Mouse (Mus musculus) forebrain, embryonic 11.5 days (tissue): ENCODE results near the gene Sema4b. TPM values are rescaled to one million over a fixed set of nuclear protein-coding genes. Genes with fewer than 3 reads are reported as not detected.

Experiments used
- ATAC-seq: fragments of 200-750 bp; cut with Nextera tagmentation; replicated peaks from 2 replicates; pipeline ENCODE4 v1.8.0; 2017; ENCODE audit warnings: moderate TSS enrichment; ENCODE audit not compliant: low FRiP score
- DNase-seq: peaks from one replicate; pipeline ENCODE4 v3.0.0-alpha.2; 2017; ENCODE audit warnings: low spot score
- H3K27ac ChIP-seq: fragments of 300-500 bp; sonication (generic); 2 replicates; pipeline ENCODE4 v1.5.1; 2014; ENCODE audit warnings: low read depth, low read length
- H3K27me3 ChIP-seq: fragments of 300-500 bp; sonication (generic); 2 replicates; pipeline ENCODE4 v1.6.1; 2014; ENCODE audit warnings: mild to moderate bottlenecking, low read length, mixed read lengths; ENCODE audit not compliant: control insufficient read depth, insufficient read depth
- H3K36me3 ChIP-seq: fragments of 300-500 bp; sonication (generic); 2 replicates; pipeline ENCODE4 v1.6.1; 2014; ENCODE audit warnings: mild to moderate bottlenecking, low read length, moderate library complexity, mixed read lengths; ENCODE audit not compliant: control insufficient read depth, insufficient read depth
- H3K4me1 ChIP-seq: fragments of 300-500 bp; sonication (generic); replicated peaks from 2 replicates; pipeline ENCODE4 v1.6.1; 2014; ENCODE audit warnings: low read length, mixed read lengths; ENCODE audit not compliant: control insufficient read depth, insufficient read depth
- H3K4me2 ChIP-seq: fragments of 300-500 bp; sonication (generic); 2 replicates; pipeline ENCODE4 v1.6.1; 2014; ENCODE audit warnings: low read depth, mild to moderate bottlenecking, low read length, moderate library complexity, mixed read lengths; ENCODE audit not compliant: severe bottlenecking
- H3K4me3 ChIP-seq: fragments of 300-500 bp; sonication (generic); 2 replicates; pipeline ENCODE4 v1.5.1; 2014; ENCODE audit warnings: low read depth, low read length
- H3K9ac ChIP-seq: fragments of 300-500 bp; sonication (generic); 2 replicates; pipeline ENCODE4 v1.6.1; 2014; ENCODE audit warnings: low read length
- H3K9me3 ChIP-seq: fragments of 300-500 bp; sonication (generic); 2 replicates; pipeline ENCODE4 v1.6.1; 2016; ENCODE audit warnings: low read length, mixed read lengths; ENCODE audit not compliant: control insufficient read depth
- WGBS: fragments of 180-500 bp; shearing (Covaris S2); extraction: QIAGEN DNeasy Blood & Tissue Kit; methylation state at CpG from one replicate; pipeline ENCODE4 v1.1.7; 2014; 5-methylcytosine and 5-hydroxymethylcytosine counted together
- polyA plus RNA-seq: library from polyadenylated mRNA; unstranded; fragments of >200 nt; fragmentation: Nextera tagmentation; extraction: Ambion mirVana; gene quantifications from 2 replicates; pipeline ENCODE4 v1.2.1, GENCODE M21; 2014

Sema4b gene
- polyA plus RNA-seq, 1 experiment from 2014 or later, result 17.3 TPM

GRCm38 (mm10) chr7:80209669-80210068 lies 23.0 kb downstream of the Sema4b start:
- Histone ChIP-seq H3K4me3 (no peak overlapping the region), H3K36me3 (peaks cover 4% of the 10 kb centered on the region; the same call in 1 of the 2 replicates), H3K4me2 (no peak overlapping the region), H3K27me3 (no peaks in the 10 kb centered on the region), H3K27ac (no peak overlapping the region), H3K4me1 (no peaks in the 10 kb centered on the region; the same call in 1 of the 2 replicates), H3K9me3 (no peaks in the 10 kb centered on the region), H3K9ac (no peak overlapping the region)
- DNase-seq (no peak), ATAC-seq (no peak)
- WGBS, result 83% methylated on average over 6 of the region's 6 CpGs

- Histone ChIP-seq H3K4me2 (no peak overlapping the region), H3K4me1 (no peaks in the 10 kb centered on the region; the same call in 1 of the 2 replicates), H3K9me3 (no peaks in the 10 kb centered on the region), H3K4me3 (no peak overlapping the region), H3K9ac (no peak overlapping the region), H3K27me3 (no peaks in the 10 kb centered on the region), H3K36me3 (peaks cover 4% of the 10 kb centered on the region), H3K27ac (no peak overlapping the region)
- WGBS, result 87% methylated on average over 4 of the region's 4 CpGs
- DNase-seq, result no peak
- no peak for ATAC-seq
Measured at GRCm38 (mm10) chr7:80210982-80211381, 24.3 kb downstream of the Sema4b start.

- DNase-seq, result no peak
- 90% methylated on average over 7 of the region's 7 CpGs for WGBS
- Histone ChIP-seq H3K27ac (no peak overlapping the region), H3K4me2 (no peak overlapping the region), H3K27me3 (no peaks in the 10 kb centered on the region), H3K4me1 (no peaks in the 10 kb centered on the region; the same call in 1 of the 2 replicates), H3K9ac (no peak overlapping the region), H3K36me3 (peaks cover 4% of the 10 kb centered on the region), H3K4me3 (no peak overlapping the region), H3K9me3 (no peaks in the 10 kb centered on the region)
- no peak for ATAC-seq
Measured at GRCm38 (mm10) chr7:80213604-80214003, 27.0 kb downstream of the Sema4b start.

GRCm38 (mm10) chr7:80214459-80214858 lies 27.8 kb downstream of the Sema4b start:
- H3K27me3 ChIP-seq, result no peaks in the 10 kb centered on the region
- DNase-seq (no peak), ATAC-seq (no peak)
- H3K27ac ChIP-seq, result no peak overlapping the region
- H3K36me3 ChIP-seq, result peaks cover 13% of the 10 kb centered on the region
- H3K9ac ChIP-seq, result no peak overlapping the region
- no peak overlapping the region for H3K4me3 ChIP-seq
- no peaks in the 10 kb centered on the region for H3K9me3 ChIP-seq
- H3K4me2 ChIP-seq, result no peak overlapping the region
- 74% methylated on average over 8 of the region's 8 CpGs for whole genome bisulfite sequencing
- no peaks in the 10 kb centered on the region; the same call in 1 of the 2 replicates for H3K4me1 ChIP-seq

- no peak overlapping the region for H3K27ac ChIP-seq
- DNase-seq, result peak; percentile 88
- peaks cover 20% of the 10 kb centered on the region for H3K36me3 ChIP-seq
- no peaks in the 10 kb centered on the region; the same call in 1 of the 2 replicates for H3K4me1 ChIP-seq
- H3K9ac ChIP-seq, result no peak overlapping the region; the same call in 1 of the 2 replicates
- H3K27me3 ChIP-seq, result no peaks in the 10 kb centered on the region
- 14% methylated on average over 4 of the region's 4 CpGs for WGBS
- H3K4me3 ChIP-seq, result no peak overlapping the region
- no peak overlapping the region for H3K4me2 ChIP-seq
- no peaks in the 10 kb centered on the region for H3K9me3 ChIP-seq
- ATAC-seq, result peak; percentile 87
Measured at GRCm38 (mm10) chr7:80215398-80215797, 28.8 kb downstream of the Sema4b start.

- DNase-seq (no peak), ATAC-seq (no peak)
- Histone ChIP-seq H3K27ac (no peak overlapping the region), H3K36me3 (peaks cover 22% of the 10 kb centered on the region), H3K4me2 (no peak overlapping the region), H3K4me1 (no peaks in the 10 kb centered on the region), H3K9ac (no peak overlapping the region), H3K27me3 (no peaks in the 10 kb centered on the region), H3K4me3 (no peak overlapping the region), H3K9me3 (no peaks in the 10 kb centered on the region)
- WGBS, result 83% methylated on average over 8 of the region's 8 CpGs
Measured at GRCm38 (mm10) chr7:80216566-80216965, 29.9 kb downstream of the Sema4b start.

- no peaks in the 10 kb centered on the region for H3K4me1 ChIP-seq
- H3K27ac ChIP-seq, result no peak overlapping the region
- peaks cover 17% of the 10 kb centered on the region for H3K36me3 ChIP-seq
- H3K9ac ChIP-seq, result no peak overlapping the region
- no peak overlapping the region for H3K4me3 ChIP-seq
- DNase-seq, result no peak
- no peaks in the 10 kb centered on the region for H3K27me3 ChIP-seq
- WGBS, result 92% methylated on average over 9 of the region's 9 CpGs
- H3K4me2 ChIP-seq, result no peak overlapping the region
- ATAC-seq, result no peak
- no peaks in the 10 kb centered on the region for H3K9me3 ChIP-seq
Measured at GRCm38 (mm10) chr7:80218666-80219065, 32.0 kb downstream of the Sema4b start.

GRCm38 (mm10) chr7:80220237-80220797 lies 33.7 kb downstream of the Sema4b start:
- Histone ChIP-seq H3K36me3 (peaks cover 22% of the 10 kb centered on the region), H3K9ac (no peak overlapping the region), H3K4me2 (no peak overlapping the region), H3K9me3 (no peaks in the 10 kb centered on the region), H3K27me3 (no peaks in the 10 kb centered on the region), H3K4me1 (no peaks in the 10 kb centered on the region), H3K27ac (no peak overlapping the region), H3K4me3 (no peak overlapping the region)
- DNase-seq (no peak), ATAC-seq (no peak)
- WGBS, result 96% methylated on average over 9 of the region's 9 CpGs

- ATAC-seq, result no peak
Measured at GRCm38 (mm10) chr7:80221179-80221750, 34.6 kb downstream of the Sema4b start.

More at GRCm38 (mm10) chr7:80221179-80221750, 34.6 kb downstream of the Sema4b start:
- Histone ChIP-seq H3K27me3 (no peaks in the 10 kb centered on the region), H3K9me3 (no peaks in the 10 kb centered on the region), H3K4me1 (no peaks in the 10 kb centered on the region), H3K36me3 (peaks cover 24% of the 10 kb centered on the region), H3K4me2 (no peak overlapping the region), H3K27ac (no peak overlapping the region), H3K9ac (no peak overlapping the region), H3K4me3 (no peak overlapping the region)
- 91% methylated on average over 4 of the region's 4 CpGs for WGBS
- no peak for DNase-seq
